Mouse (Mus musculus) fibroblast of lung, adult 2 months (primary cell): ENCODE results near the gene Snd1.

Experiments used
- DNase-seq: peaks from one replicate; pipeline ENCODE4 v3.0.0-alpha.2; 2011; ENCODE audit warnings: low read depth

Gene Snd1

DNA sequence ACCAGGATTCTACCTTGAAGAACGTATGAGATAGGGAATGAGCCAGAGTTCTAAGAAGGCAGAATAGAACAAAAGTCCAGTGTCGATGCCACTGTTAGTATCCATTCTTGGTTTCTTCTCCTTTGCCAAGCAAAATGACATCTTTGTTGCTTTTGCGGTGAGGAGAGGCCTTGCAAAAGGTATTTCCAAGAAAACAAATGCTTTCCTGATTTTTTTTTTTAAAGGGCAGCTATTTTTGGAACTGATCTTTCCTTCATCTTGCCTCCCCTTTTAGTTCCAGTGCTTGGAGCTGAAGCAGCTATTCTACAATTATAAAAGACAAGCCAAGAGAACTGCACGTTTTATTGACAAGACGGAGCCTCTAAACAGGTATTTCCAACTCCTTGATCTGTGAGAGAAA, at the start of gene Snd1:
TSS of gene Snd1 (plus strand) at position 301 of the 400 bp plus-strand sequence.
- DNase-seq: no peak

DNA sequence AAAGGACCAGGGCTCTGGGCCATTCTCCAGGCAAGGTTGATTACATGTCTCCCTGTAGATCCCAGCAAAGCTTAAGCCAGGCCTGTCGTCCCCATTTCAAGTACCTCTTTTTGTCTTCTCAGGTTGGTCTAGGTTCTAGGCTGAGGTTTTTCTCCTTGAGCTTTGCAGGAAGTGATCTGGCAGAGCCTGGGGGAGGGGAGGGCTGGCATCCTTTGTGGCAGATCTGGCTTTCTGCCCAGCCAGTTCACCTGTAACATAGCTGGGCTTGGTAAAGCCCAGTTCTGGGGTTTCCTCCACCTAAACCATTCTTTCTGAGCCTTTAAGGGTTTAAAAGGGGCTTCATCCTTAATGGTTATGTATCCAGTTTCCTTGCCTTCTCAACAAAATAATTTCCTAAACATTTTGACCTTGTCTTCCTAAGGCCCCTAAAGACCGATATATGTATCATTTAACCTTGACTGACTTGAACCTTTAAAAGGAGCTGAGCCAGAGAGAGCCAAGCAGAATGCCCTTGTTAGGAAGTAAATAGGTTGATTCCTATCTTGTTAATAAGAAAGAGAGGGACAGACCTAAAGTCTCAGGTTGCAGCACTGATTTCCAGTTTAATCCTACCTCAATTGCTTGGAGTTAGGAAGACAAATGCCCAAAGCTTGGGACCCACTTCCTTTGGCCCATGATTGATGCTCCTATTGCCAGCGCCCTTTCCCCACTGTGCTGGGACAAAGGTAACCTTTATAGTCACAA, 47.7 kb upstream of the Snd1 start, which contains the start of gene Fscn3:
TSS of gene Fscn3 (plus strand) at position 694 of the 744 bp plus-strand sequence.
- DNase-seq: no peak

DNA sequence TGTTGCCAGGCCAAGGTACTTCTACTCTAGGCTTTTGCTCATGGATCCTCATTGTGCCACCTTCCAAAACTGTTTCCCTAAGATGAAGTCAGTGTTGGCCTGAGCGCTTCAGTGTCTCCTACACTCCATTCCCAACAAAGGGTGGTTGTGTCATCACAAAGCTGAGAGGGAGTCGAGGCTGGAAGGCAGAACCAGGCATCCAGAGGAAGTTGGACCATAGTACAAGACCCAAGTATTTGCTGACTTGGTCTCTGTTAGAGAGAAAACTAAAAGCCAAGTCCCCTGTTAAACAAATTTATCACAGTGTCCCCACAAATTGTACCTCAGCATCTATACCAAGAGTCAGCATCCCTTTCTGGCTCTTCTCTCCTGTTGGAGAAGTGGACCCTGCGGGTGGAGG, 46.6 kb upstream of the Snd1 start, which contains the start of gene Gcc1:
TSS of gene Gcc1 (minus strand) at position 101 of the 400 bp plus-strand sequence.
- DNase-seq: no peak

DNA sequence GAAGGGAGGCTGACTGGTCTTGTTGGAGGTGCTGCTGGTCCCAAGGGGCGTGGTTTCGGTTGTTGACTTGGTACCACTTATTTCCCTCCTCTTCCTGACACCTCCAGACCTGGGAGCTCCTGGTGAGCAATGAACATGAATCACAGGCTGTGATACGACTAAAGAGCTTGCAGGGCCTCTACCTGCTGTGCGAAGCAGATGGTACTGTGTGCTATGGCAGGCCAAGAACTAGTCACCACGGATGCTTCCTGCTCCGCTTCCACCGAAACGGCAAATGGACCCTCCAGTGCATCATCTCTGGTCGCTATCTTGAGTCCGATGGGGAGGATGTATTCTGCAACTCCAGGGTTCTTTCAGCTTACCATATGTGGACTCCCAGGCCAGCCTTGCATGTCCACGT, 45.1 kb upstream of the Snd1 start:
- DNase-seq: no peak

DNA sequence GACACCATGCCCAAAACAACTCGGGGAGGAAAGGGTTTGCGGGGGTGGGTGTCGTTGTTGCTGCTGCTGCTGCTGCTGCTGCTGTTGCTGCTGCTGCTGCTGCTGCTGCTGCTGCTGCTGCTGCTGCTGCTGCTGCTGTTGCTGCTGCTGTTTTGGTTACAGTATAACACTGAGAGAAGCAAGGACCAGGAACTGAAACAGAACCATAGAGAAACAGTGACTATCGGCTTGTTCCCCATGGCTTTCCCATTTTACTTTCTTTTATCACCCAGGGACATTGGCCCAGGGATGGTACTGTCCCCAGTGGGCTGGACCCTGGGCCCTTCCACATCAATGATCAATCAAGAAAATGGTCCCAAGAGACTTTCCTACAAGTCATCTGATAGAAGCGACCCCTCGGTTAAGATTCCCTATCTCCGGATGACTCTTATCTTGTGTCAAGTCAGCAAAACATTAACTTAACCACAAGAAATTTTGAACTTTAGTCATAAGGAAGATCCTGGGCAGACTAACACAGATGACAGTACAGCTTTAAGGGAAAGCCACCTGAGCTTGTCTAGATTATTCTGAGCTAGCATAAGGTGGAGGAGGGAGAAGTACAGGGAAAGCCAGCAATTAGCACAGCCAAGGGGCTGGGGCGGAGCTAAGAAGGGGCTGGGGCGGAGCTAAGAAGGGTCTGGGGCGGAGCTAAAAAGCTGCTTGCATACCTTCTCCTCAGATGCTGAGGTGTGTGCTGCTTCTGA, 44.0 kb upstream of the Snd1 start:
- no peak for DNase-seq

DNA sequence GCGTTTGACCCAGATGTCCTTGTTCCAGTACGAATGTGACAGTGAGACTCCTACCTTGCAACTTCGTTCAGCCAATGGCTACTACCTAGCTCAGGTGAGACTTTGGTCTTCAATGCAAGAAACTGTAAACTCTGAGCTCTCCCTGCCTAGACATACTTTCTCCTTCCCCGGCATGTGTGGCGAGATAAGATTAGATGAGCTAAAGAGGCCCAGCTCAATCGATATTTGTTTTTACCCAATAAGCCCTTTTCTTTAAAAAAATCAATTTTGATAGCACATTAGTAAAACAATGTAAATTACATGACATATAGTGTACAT, 43.4 kb upstream of the Snd1 start:
- DNase-seq: no peak

DNA sequence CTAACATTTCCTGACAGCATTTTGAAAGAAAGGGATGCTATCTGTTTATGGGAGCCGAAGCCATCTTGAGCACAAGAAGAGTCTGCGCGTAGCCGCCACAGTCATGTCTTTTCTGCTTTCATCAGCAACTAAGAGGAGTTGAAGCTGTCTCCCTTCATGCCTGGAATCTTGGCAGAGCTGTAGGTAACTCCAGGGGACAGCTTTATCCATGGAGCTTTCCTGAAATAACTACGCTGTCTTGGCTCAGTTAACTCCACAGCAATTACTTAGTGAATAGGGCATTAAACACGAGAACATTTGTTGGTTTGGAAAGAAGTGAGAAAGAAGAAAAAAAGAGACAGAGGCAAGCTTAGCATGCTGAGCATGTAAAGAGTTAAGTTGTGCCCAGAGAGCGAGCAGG, 27.0 kb upstream of the Snd1 start:
- no peak for DNase-seq

DNA sequence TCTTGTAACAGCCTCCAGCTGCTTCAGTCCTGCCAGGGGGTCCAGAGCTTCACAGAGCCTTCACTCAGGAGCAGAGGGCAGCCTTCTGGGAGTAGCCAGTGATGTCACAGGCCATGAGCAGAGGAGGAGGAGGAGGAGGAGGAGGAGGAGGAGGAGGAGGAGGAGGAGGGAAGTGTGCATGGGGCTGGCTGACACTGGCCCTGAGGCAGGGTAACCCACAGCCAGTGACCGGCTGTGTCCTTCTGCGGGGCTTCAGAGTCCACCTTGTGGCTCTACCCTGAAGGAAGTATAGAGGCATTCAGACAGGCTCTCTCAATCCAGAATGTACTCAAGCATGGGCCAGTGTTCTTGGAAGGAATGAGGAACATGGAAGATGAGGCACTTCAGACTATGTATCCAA, 25.7 kb upstream of the Snd1 start, which contains the start of gene Pax4:
TSS of gene Pax4 (minus strand) at position 101 of the 400 bp plus-strand sequence.
- no peak for DNase-seq

DNA sequence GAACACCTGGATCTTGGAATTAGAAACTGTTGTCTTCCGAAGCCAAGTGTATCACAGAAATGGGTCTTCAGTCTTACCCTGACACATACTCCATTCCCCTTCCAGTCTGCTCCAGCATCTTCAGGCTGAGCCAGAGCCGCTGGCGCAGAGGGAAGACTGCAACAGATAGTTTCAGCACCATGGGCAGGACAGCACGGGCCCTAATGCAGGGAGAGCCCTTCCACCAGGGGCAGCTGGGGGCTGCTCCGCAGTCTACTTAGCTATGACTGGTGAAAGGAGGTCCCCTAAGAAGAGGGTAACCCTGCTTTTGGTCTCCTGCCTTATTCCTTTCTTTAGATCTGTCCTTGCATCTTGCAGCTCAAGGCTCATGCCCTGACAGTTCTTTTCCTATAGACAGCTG, 24.5 kb upstream of the Snd1 start:
- no peak for DNase-seq

DNA sequence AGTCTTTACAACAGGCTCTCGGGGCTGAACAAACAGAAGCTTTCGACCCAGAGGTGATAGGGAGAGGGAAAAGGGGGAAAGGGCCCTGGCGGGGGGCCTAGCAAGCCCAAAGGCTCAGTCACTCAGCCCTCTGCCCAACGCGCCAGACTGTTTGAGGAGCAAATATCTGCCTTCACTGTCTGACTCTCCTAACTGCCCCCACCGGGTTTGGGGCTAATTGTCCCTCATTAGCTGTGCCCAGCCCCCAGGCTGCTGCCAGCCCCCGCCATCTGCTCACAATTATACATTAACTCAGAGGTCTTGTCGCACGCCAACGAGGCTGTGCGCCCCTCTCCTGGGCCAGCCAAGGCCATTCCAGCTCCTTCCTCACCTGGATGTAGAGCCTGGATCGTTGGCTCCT, 24.0 kb upstream of the Snd1 start:
- DNase-seq: no peak

DNA sequence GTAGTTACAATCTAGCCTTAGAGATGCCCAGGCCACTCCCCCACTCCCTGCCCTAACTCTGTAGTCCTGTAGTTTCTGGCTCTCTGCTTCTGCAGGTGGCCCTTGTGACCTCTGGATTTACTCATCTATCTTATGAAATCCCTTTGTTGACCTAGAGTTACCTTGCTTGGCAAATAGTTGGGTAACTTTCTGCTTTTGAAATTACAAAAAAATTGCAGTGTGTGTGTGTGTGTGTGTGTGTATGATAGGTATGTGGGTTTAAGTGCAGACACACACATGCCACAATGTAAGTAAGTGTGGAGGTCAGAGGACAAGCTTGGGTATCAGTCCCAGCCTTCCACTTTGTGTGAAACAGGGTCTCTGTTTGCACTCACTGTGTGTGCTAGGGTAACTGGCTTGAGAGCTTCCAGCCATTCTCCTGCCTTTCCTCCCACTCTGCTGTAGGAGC, 15.7 kb upstream of the Snd1 start:
- DNase-seq: no peak

DNA sequence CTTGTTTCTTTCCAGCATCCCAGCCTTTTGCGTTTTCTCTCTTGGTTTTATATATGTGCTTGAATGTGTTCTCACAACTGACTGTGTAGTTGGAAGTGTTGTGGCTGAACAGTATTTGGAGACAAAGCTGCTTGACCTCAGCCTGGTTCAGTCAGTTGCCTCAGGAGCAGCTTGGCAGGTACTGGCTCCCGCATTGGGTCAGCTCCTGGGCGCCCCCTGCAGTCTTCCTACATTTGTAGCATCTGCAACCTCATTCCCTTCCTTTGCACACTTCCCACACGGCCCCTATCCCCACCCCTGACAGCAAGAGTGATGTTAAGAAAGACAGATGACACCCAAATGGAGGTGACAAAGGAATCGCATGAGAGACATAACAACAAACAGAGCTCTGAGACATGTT, 14.4 kb upstream of the Snd1 start:
- no peak for DNase-seq

DNA sequence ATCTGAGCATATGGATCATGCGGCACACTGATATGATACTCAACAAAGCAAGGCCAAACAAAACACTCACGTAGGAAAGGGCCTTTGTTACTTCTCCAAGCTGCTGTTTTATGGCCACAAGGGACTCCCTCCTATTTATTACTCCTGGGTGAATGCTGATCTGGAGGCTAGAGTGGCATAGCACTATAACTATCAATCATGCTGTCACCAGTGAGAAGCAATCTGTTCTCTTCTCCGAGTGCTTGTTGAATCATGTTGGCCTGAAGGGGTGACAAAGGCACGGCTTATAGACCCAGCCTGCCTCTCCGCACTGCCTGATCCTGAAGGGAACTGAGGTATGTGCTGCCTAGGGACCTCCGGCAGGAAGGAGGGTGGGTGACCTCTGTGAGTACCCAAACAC, 10.3 kb upstream of the Snd1 start:
- DNase-seq: no peak

DNA sequence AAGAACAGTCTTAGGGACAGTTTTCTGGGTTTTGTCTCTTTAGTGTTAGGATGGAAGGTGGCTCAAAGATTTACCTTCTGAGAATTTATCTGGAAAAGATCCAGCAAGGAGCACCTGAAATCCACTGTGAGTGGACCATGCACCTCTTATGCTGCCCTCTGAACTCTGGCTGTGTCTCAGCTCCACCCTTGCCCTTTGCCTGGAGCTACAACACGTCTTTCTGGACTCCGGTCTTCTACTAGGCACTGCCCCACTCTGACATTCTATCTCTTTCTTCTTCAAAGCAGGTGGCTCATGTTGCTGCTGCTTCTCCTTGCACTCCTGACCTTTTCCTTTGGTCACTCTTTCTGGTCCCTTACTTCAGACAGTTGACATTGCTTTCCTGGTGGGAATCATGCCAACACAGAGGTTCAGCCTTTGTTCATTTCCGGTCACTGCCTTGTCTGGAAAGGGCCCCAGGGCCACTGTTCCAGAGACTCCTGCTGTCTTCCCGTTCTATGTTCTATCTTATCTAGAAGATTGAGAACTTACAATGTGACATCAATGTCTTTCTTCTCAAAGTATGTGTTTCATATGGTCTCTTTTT, 4.8 kb upstream of the Snd1 start:
- no peak for DNase-seq

DNA sequence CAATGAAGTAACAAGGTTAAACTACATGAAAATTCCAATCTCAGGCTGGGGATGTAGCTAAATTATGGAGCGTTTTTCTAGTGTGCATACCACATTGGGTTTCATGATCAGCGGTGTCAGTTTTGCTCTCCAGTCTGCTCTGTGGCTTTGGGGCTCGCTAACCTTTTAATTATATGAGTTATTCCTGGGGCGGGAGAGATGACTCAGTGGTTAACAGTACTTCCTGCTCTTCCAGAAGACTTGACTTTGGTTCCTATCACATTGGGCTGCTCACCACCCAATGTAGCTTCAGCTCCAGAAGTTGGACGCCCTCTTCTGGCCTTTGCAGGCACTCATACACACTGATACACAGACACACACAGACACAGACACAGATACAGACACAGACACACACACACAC, 4.3 kb upstream of the Snd1 start:
- no peak for DNase-seq

DNA sequence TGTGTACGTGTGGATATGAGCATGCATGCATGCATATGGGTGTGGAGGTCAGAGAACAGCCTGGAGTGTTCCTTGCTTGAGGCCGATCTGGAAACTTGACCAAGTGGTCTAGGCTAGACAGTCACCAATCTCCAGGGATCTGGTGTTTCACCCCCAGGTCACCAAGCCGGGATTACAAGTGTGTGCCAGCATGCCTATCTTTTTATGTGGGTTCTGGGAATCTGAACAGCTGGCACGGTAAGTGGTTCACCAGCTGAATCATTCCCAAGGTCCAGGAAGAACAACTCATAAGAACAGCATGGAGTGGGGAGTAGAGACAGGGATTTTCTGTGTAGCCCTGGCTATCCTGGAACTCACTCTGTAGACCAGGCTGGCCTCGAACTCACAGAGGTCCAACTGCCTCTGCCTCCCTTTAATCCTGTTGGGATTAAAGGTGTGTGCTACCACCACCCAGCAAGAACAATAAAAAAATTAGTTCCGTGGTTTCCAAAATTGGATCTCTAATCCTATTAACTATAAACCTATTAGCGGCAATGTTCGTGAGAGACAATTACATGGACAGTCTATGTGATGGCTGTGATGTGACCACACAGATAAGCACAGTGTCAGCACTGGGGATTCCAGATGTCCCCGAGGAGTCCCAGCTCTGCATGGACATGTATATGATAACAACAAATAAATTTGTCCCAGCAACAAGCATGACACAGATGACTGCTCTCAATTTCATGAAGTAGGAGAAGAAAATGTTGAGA, 3.5 kb upstream of the Snd1 start:
- DNase-seq: no peak

DNA sequence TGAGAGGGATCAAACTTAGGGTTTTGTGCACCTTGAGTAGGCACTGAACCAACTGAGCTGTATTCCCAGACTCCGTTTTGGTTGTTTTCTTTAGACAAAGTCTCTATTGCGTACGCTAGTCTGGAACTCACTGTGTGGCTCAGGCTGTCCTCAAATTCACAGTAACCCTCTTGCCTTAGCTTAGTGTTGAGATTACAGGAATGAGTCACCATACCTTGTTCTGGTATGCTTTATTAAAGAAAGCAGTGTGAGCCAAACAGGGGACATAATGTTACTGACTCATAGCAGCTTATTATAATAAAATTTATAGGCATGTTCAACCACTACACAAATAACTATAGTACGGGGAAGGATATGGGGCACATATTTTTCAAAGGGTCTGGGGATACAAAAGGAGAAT, 728 bp upstream of the Snd1 start:
- DNase-seq: no peak

DNA sequence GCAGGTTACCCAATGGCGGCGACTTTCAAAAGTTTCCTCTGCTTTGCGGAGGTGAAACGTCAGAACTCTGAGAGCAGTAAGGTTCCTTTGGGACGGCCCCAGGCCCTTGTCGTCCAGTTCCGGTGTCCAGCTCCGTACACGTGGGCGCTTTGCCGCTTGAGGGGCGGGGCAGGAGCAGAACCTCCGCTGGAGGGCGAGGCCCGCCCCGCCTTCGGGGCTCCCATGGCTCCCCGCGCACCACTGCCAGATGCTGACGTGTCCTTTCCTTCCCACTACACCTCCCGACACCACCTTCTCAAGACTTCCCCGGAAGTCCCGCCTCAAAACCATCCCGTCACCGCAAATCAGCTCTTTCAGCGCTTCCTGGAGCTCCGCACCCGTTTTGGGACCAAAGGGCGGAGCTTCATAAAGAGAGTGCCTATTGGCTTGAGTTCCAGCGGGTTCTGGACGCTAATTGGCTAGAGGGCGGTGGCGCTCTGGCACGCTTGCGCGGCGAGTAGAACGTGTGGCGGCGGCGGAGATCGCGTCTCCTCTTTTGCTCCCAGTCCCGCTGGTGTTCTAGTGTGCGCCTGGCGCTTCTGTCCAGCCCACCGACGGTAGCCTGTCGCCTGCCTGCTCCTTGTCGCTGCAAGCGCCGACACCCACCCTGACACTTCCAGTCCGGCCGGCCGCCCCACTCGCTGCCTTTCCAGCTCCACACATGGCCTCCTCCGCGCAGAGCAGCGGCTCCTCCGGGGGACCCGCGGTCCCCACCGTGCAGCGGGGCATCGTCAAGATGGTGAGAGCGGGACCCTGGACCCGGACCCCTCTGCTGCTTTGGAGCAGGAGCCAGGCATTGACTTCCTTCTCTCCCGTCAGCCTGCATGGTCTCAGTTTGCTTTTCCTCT, 5.2 kb downstream of the Snd1 start:
- DNase-seq: peak; percentile 99

DNA sequence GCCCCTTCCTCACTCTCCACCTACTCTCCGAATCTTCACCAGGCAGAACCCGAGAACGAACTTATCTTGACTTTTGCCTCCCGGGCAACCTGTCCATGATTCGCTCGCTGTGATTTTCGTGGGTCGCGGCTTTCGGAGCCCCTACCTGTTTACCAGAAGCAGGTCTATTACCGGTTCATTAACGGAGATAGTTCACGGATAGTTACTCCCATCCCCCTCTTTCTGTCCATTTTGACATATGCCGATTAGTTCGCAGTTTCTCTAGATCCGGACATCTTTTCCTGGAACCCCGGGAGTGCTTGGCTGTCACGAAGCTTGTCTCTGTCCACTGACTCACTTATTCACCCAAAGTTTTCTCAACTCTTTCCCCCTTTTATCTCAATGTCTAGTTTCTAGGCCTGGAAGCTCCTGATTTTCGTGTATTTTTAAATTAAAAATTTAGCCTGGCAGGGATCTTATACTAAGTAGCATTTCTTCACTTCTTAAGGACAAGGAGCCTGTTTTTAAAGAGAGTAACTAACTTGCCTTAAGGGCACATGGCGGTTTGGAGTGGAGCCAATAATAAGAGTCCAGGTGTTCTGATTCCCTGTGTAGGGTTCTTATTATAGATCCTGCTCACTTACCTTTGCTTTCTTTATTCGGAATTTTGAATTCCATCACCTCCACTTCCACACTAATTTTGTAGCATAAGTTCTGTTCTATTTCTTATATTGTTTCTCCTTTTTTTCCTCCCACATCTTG, 6.0 kb downstream of the Snd1 start:
- no peak for DNase-seq

DNA sequence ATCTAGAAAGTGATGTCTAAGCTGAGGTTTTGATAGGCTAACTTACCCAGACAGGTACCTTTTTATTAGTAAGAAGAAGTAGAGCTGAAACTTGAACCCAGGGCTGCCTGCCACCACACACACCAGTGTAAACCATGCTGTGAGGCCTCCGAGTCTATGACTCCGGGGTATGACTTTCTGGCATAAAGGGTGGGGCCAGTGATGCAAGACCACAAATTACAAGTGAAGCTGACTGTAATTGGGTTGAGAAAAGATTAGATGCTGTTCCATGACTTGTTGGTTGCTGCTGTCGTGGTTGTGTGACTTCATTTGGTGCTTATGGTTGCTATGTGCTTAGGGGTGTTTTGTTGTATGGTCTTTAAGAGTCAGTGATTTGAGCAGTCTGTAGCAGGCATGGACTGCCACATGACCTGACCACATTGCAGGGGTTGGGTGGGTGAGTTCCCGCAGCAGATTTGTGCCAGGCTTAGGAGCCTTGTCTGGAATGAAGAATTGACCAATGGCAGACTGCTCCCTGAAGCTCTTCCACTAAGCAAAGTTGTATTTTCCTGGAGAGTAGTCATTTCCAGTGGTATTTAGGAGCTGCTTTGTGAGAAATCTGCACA, 7.9 kb downstream of the Snd1 start:
- DNase-seq: peak; percentile 40
